Mouse (Mus musculus): ENCODE data around the gene Kmt2a. TPM values are rescaled to one million over a fixed set of nuclear protein-coding genes. Genes with fewer than 3 reads are reported as not detected.

Gene Kmt2a
- 19.9 and 21.1 TPM in 2 replicates for total RNA-seq (2017)

- peak; percentile 56 for ATAC-seq (replicated peaks; ENCODE audit: low read depth, poor library complexity, severe bottlenecking)
Measured at GRCm38 (mm10) chr9:44881221-44881871, at the start of gene Kmt2a. Kmt2a (minus strand) TSS chr9:44881296.

- ATAC-seq (replicated peaks; ENCODE audit: low read depth, poor library complexity, severe bottlenecking), result no peak
Measured at GRCm38 (mm10) chr9:44921543-44921942, 40.4 kb upstream of the Kmt2a start.

GRCm38 (mm10) chr9:44921123-44921468 lies 40.0 kb upstream of the Kmt2a start:
- peak; percentile 80 for ATAC-seq (replicated peaks; ENCODE audit: low read depth, poor library complexity, severe bottlenecking)

GRCm38 (mm10) chr9:44920374-44921122 lies 39.5 kb upstream of the Kmt2a start, which contains the start of gene Atp5l:
Atp5l (minus strand) TSS chr9:44920742.
- peak; percentile 88 for ATAC-seq (replicated peaks; ENCODE audit: low read depth, poor library complexity, severe bottlenecking)

GRCm38 (mm10) chr9:44919606-44920005 lies 38.5 kb upstream of the Kmt2a start:
- no peak for ATAC-seq (replicated peaks; ENCODE audit: low read depth, poor library complexity, severe bottlenecking)

- ATAC-seq (replicated peaks; ENCODE audit: low read depth, poor library complexity, severe bottlenecking), result peak; percentile 53; the same call in 1 of the 2 replicates
Measured at GRCm38 (mm10) chr9:44916196-44916595, 35.1 kb upstream of the Kmt2a start.

- no peak for ATAC-seq (replicated peaks; ENCODE audit: low read depth, poor library complexity, severe bottlenecking)
Measured at GRCm38 (mm10) chr9:44914706-44915105, 33.6 kb upstream of the Kmt2a start.

- ATAC-seq (replicated peaks; ENCODE audit: low read depth, poor library complexity, severe bottlenecking), result no peak
Measured at GRCm38 (mm10) chr9:44911365-44911764, 30.3 kb upstream of the Kmt2a start.

GRCm38 (mm10) chr9:44905620-44906019 lies 24.5 kb upstream of the Kmt2a start:
- peak; percentile 87 for ATAC-seq (replicated peaks; ENCODE audit: low read depth, poor library complexity, severe bottlenecking)

GRCm38 (mm10) chr9:44904964-44905363 lies 23.9 kb upstream of the Kmt2a start:
- ATAC-seq (replicated peaks; ENCODE audit: low read depth, poor library complexity, severe bottlenecking), result peak; percentile 71

GRCm38 (mm10) chr9:44903856-44904255 lies 22.8 kb upstream of the Kmt2a start:
- peak; percentile 33; the same call in 1 of the 2 replicates for ATAC-seq (replicated peaks; ENCODE audit: low read depth, poor library complexity, severe bottlenecking)

- no peak for ATAC-seq (replicated peaks; ENCODE audit: low read depth, poor library complexity, severe bottlenecking)
Measured at GRCm38 (mm10) chr9:44900402-44900801, 19.3 kb upstream of the Kmt2a start.

GRCm38 (mm10) chr9:44899716-44900115 lies 18.6 kb upstream of the Kmt2a start:
- no peak for ATAC-seq (replicated peaks; ENCODE audit: low read depth, poor library complexity, severe bottlenecking)

- ATAC-seq (replicated peaks; ENCODE audit: low read depth, poor library complexity, severe bottlenecking), result no peak
Measured at GRCm38 (mm10) chr9:44897024-44897423, 15.9 kb upstream of the Kmt2a start.

- no peak for ATAC-seq (replicated peaks; ENCODE audit: low read depth, poor library complexity, severe bottlenecking)
Measured at GRCm38 (mm10) chr9:44892664-44893063, 11.6 kb upstream of the Kmt2a start.

GRCm38 (mm10) chr9:44891210-44891609 lies 10.1 kb upstream of the Kmt2a start:
- no peak for ATAC-seq (replicated peaks; ENCODE audit: low read depth, poor library complexity, severe bottlenecking)

GRCm38 (mm10) chr9:44890122-44890521 lies 9.0 kb upstream of the Kmt2a start:
- no peak for ATAC-seq (replicated peaks; ENCODE audit: low read depth, poor library complexity, severe bottlenecking)

GRCm38 (mm10) chr9:44888114-44888624 lies 7.1 kb upstream of the Kmt2a start:
- no peak for ATAC-seq (replicated peaks; ENCODE audit: low read depth, poor library complexity, severe bottlenecking)

GRCm38 (mm10) chr9:44882981-44883569 lies 2.0 kb upstream of the Kmt2a start:
- ATAC-seq (replicated peaks; ENCODE audit: low read depth, poor library complexity, severe bottlenecking), result 0 out of 2 replicates have a peak, but pooled peaks have one; percentile 2

GRCm38 (mm10) chr9:44882436-44882980 lies 1.4 kb upstream of the Kmt2a start:
- peak; percentile 45 for ATAC-seq (replicated peaks; ENCODE audit: low read depth, poor library complexity, severe bottlenecking)

All from common myeloid progenitor, adult 5-6 weeks (primary cell).